Mouse (Mus musculus): ENCODE data around the gene Trim43a. TPM values are rescaled to one million over a fixed set of nuclear protein-coding genes. Genes with fewer than 3 reads are reported as not detected.

Gene Trim43a
- total RNA-seq (2023): not detected

GRCm38 (mm10) chr9:88580591-88580990, at the start of gene Trim43a:
TSS of gene Trim43a (plus strand) at chr9:88580891.

GRCm38 (mm10) chr9:88547851-88548613, 32.7 kb upstream of the Trim43a start, which contains the start of gene Zfp949:
TSS of gene Zfp949 (plus strand) at chr9:88548020.

Other genes with a start within 250 kb of the Trim43a start
- gene Snx14, start 141.9 kb upstream of the Trim43a start, total RNA-seq (2023): 27.4 TPM
- gene Gm20537, start 124.3 kb upstream of the Trim43a start, total RNA-seq (2023): 4.4 TPM
- gene Syncrip, start 98.3 kb upstream of the Trim43a start, total RNA-seq (2023): 99.0 TPM
- gene Zfp949, start 32.9 kb upstream of the Trim43a start, total RNA-seq (2023): 14.0 TPM
- gene Mthfsl, start 139.4 kb downstream of the Trim43a start, total RNA-seq (2023): 35.0 TPM
- gene Bcl2a1d, start 151.0 kb downstream of the Trim43a start, total RNA-seq (2023): 15.5 TPM

Measured in CD8-positive naive resting alpha-beta T cell, adult 57 days (primary cell).